Mouse (Mus musculus) megakaryocyte, embryonic 14.5 days (primary cell): ENCODE results near the gene Dgke.

Source experiments
- FLI1 ChIP-seq: IDR thresholded peaks from 2 replicates; pipeline ENCODE4 v1.6.1; 2012; ENCODE audit warnings: low read length, inconsistent platforms, mixed read lengths
- GATA1 ChIP-seq: IDR thresholded peaks from 3 replicates; pipeline ENCODE4 v1.6.1; 2012; ENCODE audit warnings: mixed read lengths, low read length, inconsistent platforms, borderline replicate concordance

DNA sequence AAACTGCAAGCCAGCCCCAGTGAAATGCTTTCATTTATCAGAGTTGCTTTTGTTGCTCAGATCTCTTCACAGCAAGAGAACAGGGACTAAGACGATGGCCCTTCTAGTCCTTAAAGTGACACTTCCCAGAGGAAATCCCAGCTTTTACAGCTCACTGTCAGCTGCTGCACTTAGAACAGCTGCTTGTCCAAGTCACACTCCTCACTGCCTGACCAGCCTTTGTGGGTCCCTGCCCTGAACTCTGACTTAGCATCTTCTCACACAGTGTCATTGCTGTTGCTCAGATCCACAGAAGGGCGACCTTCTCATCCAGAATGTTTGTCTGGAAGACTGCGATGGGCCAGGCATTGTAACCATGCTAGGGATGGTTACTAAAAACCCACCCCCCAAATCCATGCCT is 41.0 kb downstream of the Dgke start:
- TF ChIP-seq GATA1: no peak
- TF ChIP-seq FLI1: no peak
